Mouse (Mus musculus) heart, postnatal 14 days (tissue): ENCODE measurements around the gene Sec16a. TPM values are rescaled to one million over a fixed set of nuclear protein-coding genes. Genes with fewer than 3 reads are reported as not detected.
"Not testable (repeated sequence)": the region's sequence is repeated elsewhere in the genome, so short reads cannot be mapped to it uniquely, and the experiment has no call there.

Experiments
- DNase-seq, 2 experiments: peaks; one replicate each; pipeline ENCODE4 v3.0.0; 2021 to 2022
- intact Hi-C: fragments of 180-260 bp; cut with DNase I; formaldehyde crosslinking; loops from one replicate; pipeline ENCODE4 v1.15.1; 2025
- total RNA-seq, 2 experiments: library from RNA; stranded (reverse); gene quantifications; 2 replicates each; pipeline ENCODE4 v1.2.3; 2021

Gene Sec16a
- total RNA-seq, 2 experiments from 2014 or later = 37.4 to 40.5 TPM

- intact Hi-C loops = no loop called here
- no peak for DNase-seq
Observed at GRCm38 (mm10) chr2:26401023-26401422, 44.0 kb downstream of the Sec16a start.

- intact Hi-C loops = no loop called here
- DNase-seq = no peak
Observed at GRCm38 (mm10) chr2:26400296-26400695, 44.7 kb downstream of the Sec16a start.

GRCm38 (mm10) chr2:26399647-26400046 is 45.4 kb downstream of the Sec16a start:
- intact Hi-C loops = no loop called here
- DNase-seq = peak; percentile 42 to 63

- intact Hi-C loops = no loop called here
- DNase-seq = peak in 1 of 2 experiments; percentile 19
Observed at GRCm38 (mm10) chr2:26398978-26399377, 46.0 kb downstream of the Sec16a start.

GRCm38 (mm10) chr2:26391617-26392016 is 53.4 kb downstream of the Sec16a start:
- no peak for DNase-seq
- intact Hi-C loops = no loop called here

GRCm38 (mm10) chr2:26390954-26391353 is 54.1 kb downstream of the Sec16a start:
- DNase-seq = no peak
- intact Hi-C loops = no loop called here

- peak; percentile 91 to 95 for DNase-seq
- intact Hi-C loops = loop anchor here (2.0 kb wide), 1 partner anchor 36 kb away; the partner anchor contains the start of gene Dnlz
Observed at GRCm38 (mm10) chr2:26389154-26389690, 55.8 kb downstream of the Sec16a start, which contains the start of the genes Entr1 and Pmpca. Gene Entr1, minus strand, starts transcription at chr2:26389316. Gene Pmpca, plus strand, starts transcription at chr2:26389339.

- intact Hi-C loops = loop anchor here (2.0 kb wide), 1 partner anchor 36 kb away; the partner anchor contains the start of gene Dnlz
- DNase-seq = no peak
Observed at GRCm38 (mm10) chr2:26388682-26389153, 56.3 kb downstream of the Sec16a start.

GRCm38 (mm10) chr2:26387713-26388112 is 57.3 kb downstream of the Sec16a start:
- intact Hi-C loops = loop anchor here (2.0 kb wide), 1 partner anchor 35 kb away; the partner anchor contains the start of gene Dnlz
- no peak for DNase-seq

GRCm38 (mm10) chr2:26380871-26381270 is 64.1 kb downstream of the Sec16a start:
- intact Hi-C loops, DNase-seq: not testable (repeated sequence)

- peak; percentile 79 to 85 for DNase-seq
- intact Hi-C loops = no loop called here
Observed at GRCm38 (mm10) chr2:26380131-26380771, 64.8 kb downstream of the Sec16a start, which contains the start of gene Snapc4. Gene Snapc4, minus strand, starts transcription at chr2:26380653.

GRCm38 (mm10) chr2:26372396-26372795 is 72.6 kb downstream of the Sec16a start:
- intact Hi-C loops = no loop called here
- DNase-seq = no peak

GRCm38 (mm10) chr2:26368572-26368971 is 76.4 kb downstream of the Sec16a start:
- DNase-seq = peak; percentile 57 to 74
- intact Hi-C loops = no loop called here

GRCm38 (mm10) chr2:26367911-26368310 is 77.1 kb downstream of the Sec16a start:
- no peak for DNase-seq
- intact Hi-C loops = no loop called here

- intact Hi-C loops = no loop called here
- peak; percentile 86 to 88 for DNase-seq
Observed at GRCm38 (mm10) chr2:26364738-26365465, 80.1 kb downstream of the Sec16a start.

- intact Hi-C loops = no loop called here
- DNase-seq = no peak
Observed at GRCm38 (mm10) chr2:26363481-26363880, 81.5 kb downstream of the Sec16a start.

- DNase-seq = no peak
- intact Hi-C loops = no loop called here
Observed at GRCm38 (mm10) chr2:26362991-26363390, 82.0 kb downstream of the Sec16a start.

GRCm38 (mm10) chr2:26360772-26361171 is 84.2 kb downstream of the Sec16a start, which contains the start of gene Card9:
Gene Card9, minus strand, starts transcription at chr2:26360918.
- intact Hi-C loops = no loop called here
- DNase-seq = no peak

- intact Hi-C loops = no loop called here
- peak; percentile 54 to 56 for DNase-seq
Observed at GRCm38 (mm10) chr2:26359983-26360382, 85.0 kb downstream of the Sec16a start.
